Mouse (Mus musculus) olfactory bulb, adult 2 months (tissue): ENCODE measurements around the gene Kazn. TPM values are rescaled to one million over a fixed set of nuclear protein-coding genes. Genes with fewer than 3 reads are reported as not detected.

Experiments
- H3K27ac ChIP-seq: fragments of 200-500 bp; 2 replicates; pipeline ENCODE4 v1.5.1; 2012; ENCODE audit warnings: low read depth, low read length; ENCODE audit not compliant: insufficient read depth
- H3K4me1 ChIP-seq: fragments of 200-500 bp; 2 replicates; pipeline ENCODE4 v1.6.1; 2012; ENCODE audit warnings: low read length; ENCODE audit not compliant: control insufficient read depth, insufficient read depth
- H3K4me3 ChIP-seq: fragments of 200-500 bp; 2 replicates; pipeline ENCODE4 v1.5.1; 2012; ENCODE audit warnings: mild to moderate bottlenecking, low read depth, low read length, moderate library complexity; ENCODE audit not compliant: insufficient read depth
- CTCF ChIP-seq: fragments of 200-500 bp; IDR thresholded peaks from 2 replicates; pipeline ENCODE4 v1.5.1; 2012; ENCODE audit warnings: low read depth, mild to moderate bottlenecking, low read length, moderate library complexity; ENCODE audit not compliant: insufficient read depth
- POLR2A ChIP-seq: fragments of 200-500 bp; IDR thresholded peaks from 2 replicates; pipeline ENCODE4 v1.6.1; 2012; ENCODE audit warnings: mild to moderate bottlenecking, low read depth, low read length, moderate library complexity; ENCODE audit not compliant: insufficient read depth
- WGBS: fragments of 180-500 bp; shearing (Covaris S2); methylation state at CpG from one replicate; pipeline ENCODE4 v1.1.7; 2018; 5-methylcytosine and 5-hydroxymethylcytosine counted together
- polyA plus RNA-seq: library from polyadenylated mRNA; stranded (reverse); fragments of >200 nt; gene quantifications from 2 replicates; pipeline ENCODE4 v1.2.4, GENCODE M21; 2012; ENCODE audit warnings: low replicate concordance; ENCODE audit not compliant: missing spikeins, insufficient read depth, insufficient read length

Kazn gene
- polyA plus RNA-seq, 1 experiment, result not detected

- Histone ChIP-seq H3K4me3 (peak overlapping the region; percentile 25; the same call in 1 of the 2 replicates), H3K4me1 (peaks cover 14% of the 10 kb centered on the region), H3K27ac (no peak overlapping the region)
- TF ChIP-seq CTCF (no peak), POLR2A (no peak)
- 52% methylated on average over 6 of the region's 6 CpGs for WGBS
These were observed 156.0 kb downstream of the Kazn start for GRCm38 (mm10) chr4:142083193-142083592.

DNA sequence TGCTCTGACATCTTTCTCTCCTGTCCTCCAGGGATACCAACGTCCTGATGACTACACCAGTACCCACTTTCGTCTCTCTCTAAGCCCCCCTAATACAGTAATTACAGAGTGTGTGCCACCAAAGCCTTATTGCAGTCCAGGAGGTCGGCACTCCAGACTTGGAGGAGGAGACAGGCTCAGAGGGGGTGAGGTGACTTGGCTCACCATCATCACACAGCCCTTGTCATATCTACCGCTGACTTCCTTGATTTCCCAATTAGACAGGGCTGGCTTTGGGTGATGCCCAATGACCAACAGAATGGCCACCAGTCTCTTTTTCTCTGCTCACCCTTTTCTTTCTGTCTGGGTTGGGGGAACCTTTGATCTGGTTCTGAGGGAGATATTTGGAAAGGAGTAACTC, 156.5 kb downstream of the Kazn start:
- WGBS, result 65% methylated on average over 4 of the region's 4 CpGs
- H3K27ac ChIP-seq, result no peak overlapping the region
- no peak overlapping the region for H3K4me3 ChIP-seq

GRCm38 (mm10) chr4:142081631-142082283, 157.4 kb downstream of the Kazn start:
- Histone ChIP-seq H3K4me3 (no peak overlapping the region), H3K27ac (no peak overlapping the region)
- WGBS, result 68% methylated on average over 13 of the region's 13 CpGs

More for the DNA sequence above, 156.5 kb downstream of the Kazn start:
- peaks cover 14% of the 10 kb centered on the region for H3K4me1 ChIP-seq
- TF ChIP-seq POLR2A (no peak), CTCF (no peak)

DNA sequence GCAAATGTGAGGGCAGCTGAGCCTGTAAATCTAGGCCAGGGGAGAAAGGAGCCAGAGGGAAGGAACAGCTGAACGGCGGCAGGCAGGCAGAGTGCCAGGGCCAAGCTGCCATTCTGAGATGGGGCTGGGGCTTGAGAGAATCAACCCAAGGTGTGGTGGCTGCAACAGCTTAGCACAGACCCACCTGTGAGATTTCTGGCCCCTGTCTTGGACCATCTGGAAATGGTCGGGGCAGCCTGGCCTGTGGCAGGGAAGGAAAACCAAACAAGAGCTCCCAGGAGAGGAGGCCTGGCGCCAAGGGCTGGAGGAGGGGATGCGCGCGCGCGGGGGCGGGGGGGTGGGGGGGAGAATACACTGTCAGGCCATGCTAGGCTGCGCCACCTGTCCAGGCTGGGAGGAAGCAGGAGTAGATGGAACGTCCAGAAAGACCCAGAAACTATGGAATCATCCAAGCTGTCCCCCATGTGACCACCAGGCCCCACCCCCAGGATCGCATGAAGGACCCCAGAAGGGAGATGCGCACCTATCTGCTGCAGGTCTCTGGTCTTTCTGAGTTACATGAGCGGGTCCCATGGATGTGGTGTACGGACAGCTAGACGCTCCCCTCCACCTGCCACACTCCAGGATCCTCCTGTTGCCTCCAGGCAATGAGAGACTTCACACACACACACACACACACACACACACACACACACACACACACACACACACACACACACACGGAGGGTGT, 158.1 kb downstream of the Kazn start:
- 61% methylated on average over 18 of the region's 18 CpGs for WGBS
- Histone ChIP-seq H3K4me3 (no peak overlapping the region), H3K27ac (no peak overlapping the region), H3K4me1 (peaks cover 14% of the 10 kb centered on the region)
- no peak for TF ChIP-seq POLR2A

More at GRCm38 (mm10) chr4:142081631-142082283, 157.4 kb downstream of the Kazn start:
- TF ChIP-seq CTCF (no peak), POLR2A (no peak)
- H3K4me1 ChIP-seq, result peaks cover 14% of the 10 kb centered on the region

DNA sequence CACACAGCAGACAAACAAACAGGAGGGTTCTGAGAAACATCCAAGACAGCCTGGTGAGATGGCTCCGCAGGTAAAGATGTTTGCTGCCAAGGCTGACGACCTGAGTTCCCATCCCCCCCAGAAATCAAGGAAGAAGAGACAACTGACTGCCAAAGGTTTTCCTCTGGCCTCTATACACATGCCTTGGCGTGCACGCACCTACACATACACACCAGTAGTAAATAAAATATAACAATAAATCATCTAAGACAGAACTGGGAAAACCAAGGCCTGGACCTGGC, 158.8 kb downstream of the Kazn start:
- H3K4me3 ChIP-seq, result no peak overlapping the region
- TF ChIP-seq POLR2A (no peak), CTCF (no peak)
- 82% methylated on average over 4 of the region's 4 CpGs for WGBS
- no peak overlapping the region for H3K27ac ChIP-seq
- H3K4me1 ChIP-seq, result peaks cover 14% of the 10 kb centered on the region

- H3K27ac ChIP-seq, result no peak overlapping the region
- no peak overlapping the region for H3K4me3 ChIP-seq
- WGBS, result 90% methylated on average over 14 of the region's 14 CpGs
- no peak for TF ChIP-seq POLR2A
- no peak for TF ChIP-seq CTCF
- peaks cover 14% of the 10 kb centered on the region for H3K4me1 ChIP-seq
These were observed 159.3 kb downstream of the Kazn start for GRCm38 (mm10) chr4:142079629-142080486.

DNA sequence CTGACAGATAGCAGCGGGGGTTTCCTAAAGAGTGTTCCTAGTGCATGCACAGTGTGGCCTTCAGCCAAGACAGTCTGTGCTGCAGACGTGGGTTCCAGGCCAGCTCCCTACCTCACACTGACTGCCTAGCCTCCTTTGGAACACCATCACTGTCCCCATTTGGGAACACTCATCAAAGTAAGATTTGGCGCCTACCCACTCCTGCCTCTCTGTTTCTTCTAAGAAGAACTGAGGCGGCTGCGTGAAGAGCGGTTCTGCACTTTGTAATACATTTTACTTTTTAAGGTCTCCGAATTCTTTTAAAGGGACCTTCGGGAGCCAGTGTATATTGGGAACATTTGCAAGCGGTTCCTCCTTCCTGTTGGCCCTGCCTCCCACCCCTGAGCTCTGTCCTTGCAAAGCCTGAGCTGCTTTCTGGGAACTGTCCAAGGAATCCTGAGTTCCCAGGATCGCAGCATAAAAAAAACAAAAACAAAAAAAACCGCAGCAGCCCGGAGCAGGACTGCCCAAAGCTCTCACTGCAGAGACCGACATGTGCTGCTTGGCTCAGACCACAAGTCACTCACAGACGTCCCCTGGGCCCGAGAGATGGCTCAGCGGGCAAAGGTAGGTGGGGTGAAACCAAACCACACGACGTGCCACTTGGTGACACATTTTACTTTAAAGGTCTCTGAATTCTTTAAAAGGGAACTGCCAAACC, 161.5 kb downstream of the Kazn start:
- Histone ChIP-seq H3K4me3 (no peak overlapping the region), H3K4me1 (peaks cover 6% of the 10 kb centered on the region), H3K27ac (0 out of 2 replicates have a peak overlapping the region, but pooled peaks have one; percentile 42)
- TF ChIP-seq POLR2A (no peak), CTCF (no peak)
- 52% methylated on average over 18 of the region's 18 CpGs for WGBS

GRCm38 (mm10) chr4:142076883-142077282, 162.3 kb downstream of the Kazn start:
- H3K4me3 ChIP-seq, result no peak overlapping the region
- H3K27ac ChIP-seq, result no peak overlapping the region
- 60% methylated on average over 1 of the region's 1 CpGs for WGBS
- TF ChIP-seq CTCF (no peak), POLR2A (no peak)
- peaks cover 6% of the 10 kb centered on the region for H3K4me1 ChIP-seq
